Mouse (Mus musculus) ES-Bruce4 (cell line): ENCODE measurements around the gene Rfxank.

Source experiments
- CTCF ChIP-seq: IDR thresholded peaks from one replicate; pipeline ENCODE4 v1.8.1; 2011; ENCODE audit warnings: low read depth, low read length
- POLR2A ChIP-seq: IDR thresholded peaks from one replicate; pipeline ENCODE4 v1.8.1; 2011; ENCODE audit warnings: low read length; ENCODE audit not compliant: insufficient read depth

DNA sequence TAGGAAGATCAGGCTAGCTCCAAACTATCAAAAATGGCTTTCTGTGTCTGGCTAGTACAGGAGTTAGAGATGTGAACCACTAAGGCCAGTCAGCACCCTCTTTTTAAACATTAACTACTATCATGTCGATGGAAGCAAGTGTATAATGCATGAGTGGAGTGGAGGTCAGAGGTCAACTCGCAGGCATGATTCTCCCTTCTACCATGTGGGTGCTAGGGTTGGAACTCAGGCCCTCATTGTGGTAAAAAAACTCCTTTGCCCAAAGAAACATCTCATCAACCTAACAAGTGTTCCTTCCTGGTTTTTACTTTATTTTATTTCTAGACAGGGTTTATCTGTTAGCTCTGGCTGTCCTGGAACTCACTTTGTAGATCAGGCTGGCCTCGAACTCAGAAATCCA lies 31.8 kb upstream of the Rfxank start:
- TF ChIP-seq CTCF: no peak
- no peak for TF ChIP-seq POLR2A
